Mouse (Mus musculus) cerebellum, adult 9-11 months (tissue): ENCODE results near the gene Hivep3.
A peak's percentile ranks its signal among the peaks of the same experiment; 100 is the strongest.

ENCODE experiments used
- DNase-seq: peaks from one replicate; pipeline ENCODE4 v3.0.0; 2022

Hivep3 gene

DNA sequence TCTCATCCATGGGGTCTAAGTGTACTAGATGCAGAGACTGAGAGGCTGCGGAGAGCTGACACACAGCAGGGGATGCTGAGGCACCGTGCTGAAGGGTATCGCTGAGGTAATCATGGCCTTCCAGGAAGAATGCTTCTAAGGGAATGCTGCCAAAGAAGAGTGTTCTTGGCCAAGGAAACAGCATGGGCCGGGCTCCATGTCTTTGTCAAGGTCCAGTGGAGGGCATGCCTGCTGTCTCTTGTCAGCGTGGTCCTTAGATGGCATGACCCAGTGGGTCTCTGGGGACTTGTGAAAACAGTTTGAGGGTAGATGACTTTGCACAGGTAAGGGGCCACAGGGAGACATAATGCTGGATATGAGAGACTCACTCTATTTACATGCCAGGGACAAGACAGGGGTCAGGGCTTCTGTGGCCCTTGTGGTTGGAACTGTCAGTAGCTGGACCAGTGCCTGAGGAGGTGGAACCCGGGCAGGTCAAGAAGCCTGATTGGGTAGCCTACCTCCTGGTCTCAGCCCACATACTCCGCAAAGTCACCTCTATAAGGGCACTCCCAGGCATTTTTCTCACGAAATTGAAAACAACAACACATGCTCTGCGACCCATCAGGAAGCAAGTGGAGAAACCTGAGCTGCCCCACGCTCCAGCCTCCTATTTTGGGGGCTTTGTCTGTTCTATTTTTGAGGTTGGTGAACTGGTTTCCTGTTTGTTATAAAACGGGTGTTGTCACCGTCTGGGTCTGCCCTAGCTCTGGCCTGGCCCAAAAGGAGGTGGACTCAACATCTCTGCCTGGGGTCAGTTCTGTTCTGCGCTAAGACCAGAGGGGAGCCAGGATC is 177.7 kb downstream of the Hivep3 start:
- DNase-seq = peak; percentile 75

GRCm38 (mm10) chr4:119912216-119912615 is 178.6 kb downstream of the Hivep3 start:
- DNase-seq = no peak

GRCm38 (mm10) chr4:119914194-119914593 is 180.6 kb downstream of the Hivep3 start:
- DNase-seq = no peak

- no peak for DNase-seq
Observed at GRCm38 (mm10) chr4:119915069-119915468, 181.5 kb downstream of the Hivep3 start.

DNA sequence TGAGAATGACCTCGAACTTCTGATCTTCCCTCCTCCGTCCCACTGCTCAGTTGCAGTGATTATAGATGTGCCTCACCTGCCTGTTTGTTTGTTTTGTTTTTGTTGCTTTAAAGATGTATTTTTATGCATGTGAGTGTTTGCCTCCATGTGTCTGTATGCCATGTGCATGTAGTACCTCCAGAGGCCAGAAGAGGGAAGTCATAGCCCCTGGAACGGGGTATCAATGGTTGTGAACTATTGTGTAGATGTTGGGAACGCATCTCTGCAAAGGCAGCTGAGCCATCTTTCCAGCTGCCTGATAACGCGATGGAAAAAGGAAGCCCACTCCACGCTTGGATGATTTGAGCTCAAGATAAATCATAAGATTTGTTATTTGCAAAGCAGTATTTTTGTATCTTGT is 183.9 kb downstream of the Hivep3 start:
- DNase-seq = no peak

- no peak for DNase-seq
Observed at GRCm38 (mm10) chr4:119919349-119919748, 185.8 kb downstream of the Hivep3 start.

DNA sequence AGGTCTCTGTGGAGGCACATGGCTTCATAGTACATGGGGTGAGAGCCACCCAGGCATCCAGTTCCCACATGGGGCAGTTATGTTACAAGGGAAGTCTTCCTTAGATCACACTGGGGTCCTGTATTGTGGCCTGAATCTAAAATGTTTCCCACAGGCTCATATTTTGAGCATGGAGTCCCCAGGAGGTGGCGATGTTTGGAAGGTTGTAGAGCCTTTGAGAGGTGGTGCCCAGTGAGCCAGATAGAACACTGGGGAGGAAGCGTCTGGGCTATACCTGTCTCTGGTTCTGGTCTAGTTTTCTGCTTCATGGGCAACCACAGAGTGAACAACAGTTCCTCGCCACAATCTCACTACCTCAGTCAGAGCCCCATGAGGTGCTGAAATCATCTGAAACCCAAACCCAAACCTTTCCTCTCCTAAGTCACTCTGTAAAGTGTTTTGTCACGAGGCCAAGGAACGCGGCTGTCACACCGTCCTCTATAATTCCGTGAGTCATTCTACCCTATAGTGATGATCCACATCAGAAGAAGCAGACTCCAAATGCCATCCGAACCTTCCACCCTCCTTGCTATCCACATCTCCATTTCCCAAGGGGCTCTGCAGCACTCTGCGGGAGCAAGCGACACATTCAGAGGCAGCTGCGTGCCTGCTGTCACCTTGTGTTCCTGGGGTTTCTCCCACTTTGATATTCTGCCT is 187.6 kb downstream of the Hivep3 start:
- DNase-seq = no peak

GRCm38 (mm10) chr4:119921723-119922266 is 188.2 kb downstream of the Hivep3 start:
- DNase-seq = no peak

GRCm38 (mm10) chr4:119922945-119923344 is 189.4 kb downstream of the Hivep3 start:
- no peak for DNase-seq

DNA sequence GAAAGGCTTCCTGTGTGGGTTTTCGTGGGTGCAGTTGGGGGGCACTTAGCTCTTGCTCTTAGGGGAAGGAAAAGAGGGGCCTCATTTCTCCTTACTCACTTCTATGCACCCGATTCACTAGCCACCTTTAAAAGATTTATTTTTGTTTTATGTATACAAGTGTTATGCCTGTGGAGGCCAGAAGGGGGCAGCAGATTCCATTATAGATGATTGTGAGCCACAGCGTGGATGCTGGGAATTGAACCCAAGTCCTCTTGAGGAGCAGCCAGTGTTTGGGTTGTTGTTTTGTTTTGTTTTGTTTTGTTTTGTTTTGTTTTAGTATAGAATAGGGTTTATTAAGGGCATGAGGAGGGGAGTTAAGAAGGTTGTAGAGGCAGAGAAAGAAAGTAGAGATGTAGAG is 189.8 kb downstream of the Hivep3 start:
- no peak for DNase-seq

DNA sequence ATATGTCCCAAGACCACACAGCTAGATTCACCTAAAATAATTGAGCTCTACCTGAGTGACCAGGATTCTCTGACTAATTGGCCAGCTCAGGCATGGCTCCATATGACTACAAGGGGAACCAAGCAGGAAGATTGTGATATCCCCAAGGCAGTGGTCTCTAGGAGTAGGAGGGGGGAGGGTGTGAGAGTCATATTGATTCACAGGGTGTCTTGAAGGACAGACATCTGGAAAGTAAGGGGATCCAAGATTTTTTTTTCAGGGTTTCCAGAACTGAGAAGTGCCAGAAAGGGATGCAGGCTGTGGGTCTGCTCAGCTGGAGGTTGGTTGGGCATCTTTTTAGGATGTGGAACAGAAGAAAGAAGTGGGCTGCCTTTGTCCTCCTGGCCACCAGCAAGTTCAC is 191.5 kb downstream of the Hivep3 start:
- DNase-seq = no peak

- peak; percentile 88 for DNase-seq
Observed at GRCm38 (mm10) chr4:119931923-119932322, 198.3 kb downstream of the Hivep3 start.

GRCm38 (mm10) chr4:119932549-119933257 is 199.1 kb downstream of the Hivep3 start:
- DNase-seq = no peak

GRCm38 (mm10) chr4:119934901-119935300 is 201.3 kb downstream of the Hivep3 start:
- peak; percentile 51 for DNase-seq

- DNase-seq = peak; percentile 79
Observed at GRCm38 (mm10) chr4:119937876-119938275, 204.3 kb downstream of the Hivep3 start.

GRCm38 (mm10) chr4:119938518-119938917 is 204.9 kb downstream of the Hivep3 start:
- DNase-seq = peak; percentile 51

GRCm38 (mm10) chr4:119939786-119940185 is 206.2 kb downstream of the Hivep3 start:
- DNase-seq = peak; percentile 79

GRCm38 (mm10) chr4:119946224-119946887 is 212.8 kb downstream of the Hivep3 start:
- no peak for DNase-seq

- DNase-seq = no peak
Observed at GRCm38 (mm10) chr4:119947232-119948162, 213.9 kb downstream of the Hivep3 start.

DNA sequence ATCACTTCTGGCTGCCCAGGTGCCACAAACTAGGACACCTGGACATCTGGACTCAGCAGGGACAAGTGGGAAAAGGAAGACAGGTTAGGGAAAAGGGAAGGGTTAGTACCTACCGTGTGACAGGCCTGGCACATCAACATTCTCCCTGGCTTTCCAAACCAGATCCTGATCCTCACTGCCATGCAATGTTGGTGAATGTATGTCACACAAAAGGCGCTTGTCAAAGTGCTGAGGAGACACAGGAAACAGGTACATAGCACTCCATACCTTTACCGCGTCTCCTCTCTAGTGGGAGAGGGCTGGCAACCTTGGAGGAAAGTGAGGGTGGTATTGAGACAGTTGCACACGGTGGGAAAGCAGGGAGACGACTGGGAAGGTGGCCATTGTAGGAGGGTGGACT is 214.8 kb downstream of the Hivep3 start:
- no peak for DNase-seq

DNA sequence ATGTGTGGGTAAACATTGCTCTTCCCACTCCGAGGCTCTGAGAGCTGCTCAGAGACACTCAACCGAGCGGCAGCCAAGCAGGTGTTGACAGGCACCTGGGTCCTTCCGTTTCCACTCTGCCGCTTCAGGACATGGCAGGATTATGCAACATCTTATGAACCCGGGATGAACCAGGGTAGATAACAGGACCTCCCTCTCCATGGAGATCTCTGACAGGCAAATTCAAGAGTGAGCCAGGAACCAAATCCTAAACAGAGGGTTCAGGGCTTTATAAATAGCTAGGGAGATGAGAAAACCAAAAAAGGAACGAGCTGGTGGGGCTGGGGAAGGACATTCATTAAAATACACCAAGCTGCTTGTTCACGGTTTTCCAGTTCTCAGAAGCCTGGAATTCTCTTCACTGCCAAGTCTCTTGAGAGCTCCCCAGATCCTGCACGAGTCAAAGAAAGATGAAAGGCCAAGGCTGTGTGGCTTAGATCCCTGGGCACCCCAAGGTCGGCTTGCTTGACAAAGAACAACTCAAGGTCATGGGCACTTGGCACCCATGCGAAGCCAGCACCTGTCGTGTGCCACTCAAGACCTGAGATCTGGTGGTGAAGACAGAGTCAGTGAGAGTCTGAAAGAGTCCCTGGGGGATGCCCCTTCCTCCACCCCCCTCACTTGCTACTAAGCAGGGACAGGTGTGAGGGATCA is 215.5 kb downstream of the Hivep3 start:
- peak; percentile 51 for DNase-seq
